Mouse (Mus musculus) brain, embryonic 14.5 days (tissue): Measurements from ENCODE around the gene Gga3.

Experiments
- CTCF ChIP-seq: fragments of 200-500 bp; IDR thresholded peaks from 2 replicates; pipeline ENCODE4 v1.5.1; 2012; ENCODE audit warnings: inconsistent platforms, mild to moderate bottlenecking, moderate library complexity, borderline replicate concordance; ENCODE audit not compliant: insufficient read depth, insufficient read length; ENCODE audit errors: extremely low read depth
- POLR2A ChIP-seq: fragments of 200-500 bp; IDR thresholded peaks from 2 replicates; pipeline ENCODE4 v1.6.1; 2012; ENCODE audit warnings: mild to moderate bottlenecking, inconsistent platforms, borderline replicate concordance; ENCODE audit not compliant: poor library complexity, insufficient read depth, insufficient read length, severe bottlenecking; ENCODE audit errors: extremely low read depth

- TF ChIP-seq POLR2A (no peak), CTCF (no peak)
These were observed 8.6 kb downstream of the Gga3 start for GRCm38 (mm10) chr11:115595209-115595608.
